Mouse (Mus musculus) myocyte (in vitro differentiated cells): Measurements from ENCODE around the gene Ldlrad3. TPM values are rescaled to one million over a fixed set of nuclear protein-coding genes. Genes with fewer than 3 reads are reported as not detected.

ENCODE experiments used
- H3K27me3 ChIP-seq: one replicate; pipeline ENCODE4 v1.6.1; 2011; ENCODE audit not compliant: control insufficient read depth, insufficient read depth, insufficient read length
- H3K36me3 ChIP-seq: one replicate; pipeline ENCODE4 v1.6.1; 2011; ENCODE audit not compliant: control insufficient read depth, insufficient read depth
- H3K4me2 ChIP-seq: one replicate; pipeline ENCODE4 v1.6.1; 2011; ENCODE audit warnings: low read depth, control low read depth
- H3K4me3 ChIP-seq: one replicate; pipeline ENCODE4 v1.5.1; 2011; ENCODE audit warnings: mild to moderate bottlenecking, control low read depth, moderate library complexity
- H3K79me2 ChIP-seq: one replicate; pipeline ENCODE4 v1.6.1; 2011; ENCODE audit not compliant: control insufficient read depth, insufficient read depth
- H3ac ChIP-seq: one replicate; pipeline ENCODE4 v1.6.1; 2011; ENCODE audit not compliant: control insufficient read depth, insufficient read length
- CEBPB ChIP-seq: IDR thresholded peaks from 2 replicates; pipeline ENCODE4 v1.6.1; 2011; ENCODE audit warnings: mild to moderate bottlenecking, moderate library complexity; ENCODE audit not compliant: poor library complexity, insufficient read depth, severe bottlenecking
- E2F4 ChIP-seq: IDR thresholded peaks from one replicate; pipeline ENCODE4 v1.6.1; 2011; ENCODE audit warnings: mild to moderate bottlenecking, control low read depth, moderate library complexity; ENCODE audit not compliant: insufficient read depth
- MAX ChIP-seq: IDR thresholded peaks from one replicate; pipeline ENCODE4 v1.6.1; 2011; ENCODE audit warnings: low read depth, mild to moderate bottlenecking, control low read depth
- MYOD1 ChIP-seq, 3 experiments: IDR thresholded peaks; one replicate each; pipeline ENCODE4 v1.6.1; 2011; ENCODE audit warnings: control low read depth in 2 of 3, low read depth in 2 of 3, mild to moderate bottlenecking in 2 of 3, moderate library complexity in 1 of 3; ENCODE audit not compliant: insufficient read length in 2 of 3, control insufficient read depth in 1 of 3
- MYOG ChIP-seq, 3 experiments: IDR thresholded peaks; one replicate each; pipeline ENCODE4 v1.6.1; 2011; ENCODE audit warnings: control low read depth in 2 of 3, low read depth in 2 of 3, mild to moderate bottlenecking in 2 of 3; ENCODE audit not compliant: insufficient read length in 2 of 3, control insufficient read depth in 1 of 3, insufficient read depth in 1 of 3
- POLR2A ChIP-seq: IDR thresholded peaks from one replicate; pipeline ENCODE4 v1.6.1; 2011; ENCODE audit warnings: low read depth, mild to moderate bottlenecking, control low read depth, moderate library complexity; ENCODE audit not compliant: insufficient read length
- POLR2AphosphoS2 ChIP-seq: IDR thresholded peaks from one replicate; pipeline ENCODE4 v1.6.1; 2011; ENCODE audit warnings: low read depth, control low read depth; ENCODE audit not compliant: insufficient read length
- REST ChIP-seq: IDR thresholded peaks from one replicate; pipeline ENCODE4 v1.6.1; 2011; ENCODE audit warnings: mild to moderate bottlenecking, control low read depth, moderate library complexity; ENCODE audit not compliant: insufficient read depth, insufficient read length
- SRF ChIP-seq: IDR thresholded peaks from one replicate; pipeline ENCODE4 v1.6.1; 2011; ENCODE audit warnings: low read depth; ENCODE audit not compliant: control insufficient read depth, insufficient read length
- TCF12 ChIP-seq: IDR thresholded peaks from one replicate; pipeline ENCODE4 v1.6.1; 2011; ENCODE audit warnings: mild to moderate bottlenecking, control low read depth; ENCODE audit not compliant: poor library complexity, insufficient read depth, severe bottlenecking
- TCF3 ChIP-seq: IDR thresholded peaks from one replicate; pipeline ENCODE4 v1.6.1; 2011; ENCODE audit warnings: low read depth, control low read depth; ENCODE audit not compliant: insufficient read length
- USF1 ChIP-seq: IDR thresholded peaks from one replicate; pipeline ENCODE4 v1.6.1; 2011; ENCODE audit warnings: low read depth, mild to moderate bottlenecking, control low read depth, moderate library complexity
- polyA plus RNA-seq: library from polyadenylated mRNA; unstranded; fragments of >200 nt; fragmentation: generic; extraction: Trizol; gene quantifications from one replicate; pipeline ENCODE4 v1.2.1, GENCODE M21; 2012; ENCODE audit warnings: missing spikeins

Ldlrad3 gene
- polyA plus RNA-seq, 1 experiment, result 32.1 TPM

DNA sequence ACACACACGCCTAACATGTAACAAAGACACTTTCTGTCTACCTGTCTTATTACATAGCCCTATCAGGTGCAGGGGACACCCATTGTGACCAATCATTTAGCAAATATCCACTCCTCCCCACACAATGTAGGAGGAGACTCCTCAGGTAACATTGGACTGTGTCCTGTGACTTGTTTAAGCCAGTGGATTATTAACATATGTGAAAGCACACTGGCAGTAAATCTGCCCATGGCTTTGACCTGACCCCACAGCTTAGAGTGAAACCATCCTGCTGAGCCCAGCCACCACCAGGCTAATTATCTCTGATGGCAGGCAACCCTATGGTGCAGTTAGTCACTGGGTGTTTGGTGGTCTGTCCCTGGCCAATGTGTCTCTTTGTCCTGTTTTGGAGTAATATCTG is 11.1 kb upstream of the Ldlrad3 start:
- no peak overlapping the region for H3K4me3 ChIP-seq
- H3K27me3 ChIP-seq, result no peaks in the 10 kb centered on the region
- H3K4me2 ChIP-seq, result peak overlapping the region; percentile 2
- H3ac ChIP-seq, result no peak overlapping the region
- no peaks in the 10 kb centered on the region for H3K36me3 ChIP-seq
- no peaks in the 10 kb centered on the region for H3K79me2 ChIP-seq
- TF ChIP-seq MYOG (IDR thresholded peaks at IDR 0.05; ENCODE audit: control insufficient read depth in 1 of 3, insufficient read depth in 1 of 3, insufficient read length in 2 of 3, low read depth in 2 of 3) (no peak), POLR2A (no peak), REST (no peak), E2F4 (no peak), USF1 (no peak), SRF (no peak), TCF12 (no peak), POLR2AphosphoS2 (no peak), MYOD1 (IDR thresholded peaks at IDR 0.05; ENCODE audit: control insufficient read depth in 1 of 3, insufficient read length in 2 of 3, low read depth in 2 of 3) (no peak), TCF3 (no peak), MAX (no peak), CEBPB (no peak)

DNA sequence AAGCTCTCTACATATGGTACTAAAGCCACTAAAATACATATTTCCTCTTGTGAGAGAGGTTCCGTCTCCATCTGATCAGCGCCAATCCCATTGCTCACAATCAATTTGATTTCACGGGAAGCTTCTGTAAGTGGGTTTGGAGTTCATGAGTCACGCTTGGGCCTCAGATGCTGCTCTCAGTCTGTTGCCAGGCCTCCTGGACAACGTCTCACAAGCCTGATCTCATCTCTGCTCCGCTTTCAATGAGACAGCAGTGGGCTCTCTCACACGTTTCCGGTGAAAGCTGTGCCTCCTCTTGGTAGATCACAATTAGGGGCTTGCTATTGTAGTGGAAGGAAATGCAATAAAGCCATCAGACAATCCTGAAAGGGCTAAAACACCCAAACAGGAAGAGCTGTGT is 10.5 kb upstream of the Ldlrad3 start:
- Histone ChIP-seq H3K4me3 (no peak overlapping the region), H3K27me3 (no peaks in the 10 kb centered on the region), H3K36me3 (no peaks in the 10 kb centered on the region), H3K79me2 (no peaks in the 10 kb centered on the region), H3K4me2 (peak overlapping the region; percentile 2), H3ac (no peak overlapping the region)
- TF ChIP-seq MYOG (IDR thresholded peaks at IDR 0.05; ENCODE audit: control insufficient read depth in 1 of 3, insufficient read depth in 1 of 3, insufficient read length in 2 of 3, low read depth in 2 of 3) (no peak), USF1 (no peak), REST (no peak), MYOD1 (IDR thresholded peaks at IDR 0.05; ENCODE audit: control insufficient read depth in 1 of 3, insufficient read length in 2 of 3, low read depth in 2 of 3) (no peak), CEBPB (no peak), MAX (no peak), POLR2A (no peak), TCF12 (no peak), TCF3 (no peak), POLR2AphosphoS2 (no peak), SRF (no peak), E2F4 (no peak)

DNA sequence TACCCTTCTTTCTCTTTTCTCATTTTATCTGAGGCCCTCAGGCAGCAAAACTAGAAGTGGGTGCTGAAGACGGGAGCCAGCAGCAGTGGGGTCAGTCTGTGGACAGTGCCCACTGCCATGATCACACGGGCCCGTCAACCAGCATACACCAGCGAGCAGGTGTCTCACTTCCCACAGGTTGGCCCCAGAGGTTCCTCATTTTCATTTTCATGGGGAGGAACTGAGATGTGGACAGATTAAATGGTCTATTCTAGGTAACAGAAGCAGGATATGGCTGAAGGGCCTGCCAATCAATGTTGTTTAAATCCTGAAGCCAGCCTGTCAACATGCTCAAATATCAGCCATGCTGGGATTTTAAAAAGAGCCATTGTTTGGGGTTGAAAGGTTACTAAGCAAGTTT is 9.3 kb upstream of the Ldlrad3 start:
- TF ChIP-seq CEBPB, result no peak
- TF ChIP-seq POLR2A, result no peak
- Histone ChIP-seq H3ac (no peak overlapping the region), H3K79me2 (no peaks in the 10 kb centered on the region), H3K36me3 (no peaks in the 10 kb centered on the region), H3K27me3 (no peaks in the 10 kb centered on the region), H3K4me2 (no peak overlapping the region), H3K4me3 (no peak overlapping the region)

DNA sequence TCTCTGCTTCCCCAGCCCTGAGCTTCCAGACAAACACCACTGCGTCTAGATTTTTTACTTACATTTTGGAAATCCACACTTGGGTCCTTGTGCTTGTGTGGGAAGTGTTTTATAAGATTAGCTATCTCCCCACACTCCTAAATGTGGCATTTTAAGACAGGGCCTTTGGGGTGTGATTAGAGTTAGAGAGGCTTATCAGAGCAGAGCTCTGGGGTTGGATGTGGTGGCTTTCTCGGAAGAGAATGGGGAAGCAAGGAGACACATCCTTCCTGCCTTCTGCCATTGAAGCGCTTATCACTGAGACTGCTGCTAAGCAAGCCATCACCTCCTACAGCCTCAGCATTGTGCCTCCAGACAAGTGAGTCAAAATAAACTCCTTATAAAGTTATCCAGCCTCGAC is 8.1 kb upstream of the Ldlrad3 start:
- no peak overlapping the region for H3ac ChIP-seq
- no peaks in the 10 kb centered on the region for H3K79me2 ChIP-seq
- no peak for TF ChIP-seq TCF3
- TF ChIP-seq CEBPB, result no peak
- no peak for TF ChIP-seq SRF
- no peak for TF ChIP-seq MYOD1 (IDR thresholded peaks at IDR 0.05; ENCODE audit: control insufficient read depth in 1 of 3, insufficient read length in 2 of 3, low read depth in 2 of 3)
- TF ChIP-seq POLR2A, result no peak
- TF ChIP-seq USF1, result no peak
- no peak for TF ChIP-seq REST
- TF ChIP-seq MYOG (IDR thresholded peaks at IDR 0.05; ENCODE audit: control insufficient read depth in 1 of 3, insufficient read depth in 1 of 3, insufficient read length in 2 of 3, low read depth in 2 of 3), result no peak
- no peak for TF ChIP-seq TCF12
- TF ChIP-seq POLR2AphosphoS2, result no peak
- TF ChIP-seq MAX, result no peak
- TF ChIP-seq E2F4, result no peak
- no peaks in the 10 kb centered on the region for H3K27me3 ChIP-seq
- no peak overlapping the region for H3K4me3 ChIP-seq
- no peaks in the 10 kb centered on the region for H3K36me3 ChIP-seq
- no peak overlapping the region for H3K4me2 ChIP-seq

DNA sequence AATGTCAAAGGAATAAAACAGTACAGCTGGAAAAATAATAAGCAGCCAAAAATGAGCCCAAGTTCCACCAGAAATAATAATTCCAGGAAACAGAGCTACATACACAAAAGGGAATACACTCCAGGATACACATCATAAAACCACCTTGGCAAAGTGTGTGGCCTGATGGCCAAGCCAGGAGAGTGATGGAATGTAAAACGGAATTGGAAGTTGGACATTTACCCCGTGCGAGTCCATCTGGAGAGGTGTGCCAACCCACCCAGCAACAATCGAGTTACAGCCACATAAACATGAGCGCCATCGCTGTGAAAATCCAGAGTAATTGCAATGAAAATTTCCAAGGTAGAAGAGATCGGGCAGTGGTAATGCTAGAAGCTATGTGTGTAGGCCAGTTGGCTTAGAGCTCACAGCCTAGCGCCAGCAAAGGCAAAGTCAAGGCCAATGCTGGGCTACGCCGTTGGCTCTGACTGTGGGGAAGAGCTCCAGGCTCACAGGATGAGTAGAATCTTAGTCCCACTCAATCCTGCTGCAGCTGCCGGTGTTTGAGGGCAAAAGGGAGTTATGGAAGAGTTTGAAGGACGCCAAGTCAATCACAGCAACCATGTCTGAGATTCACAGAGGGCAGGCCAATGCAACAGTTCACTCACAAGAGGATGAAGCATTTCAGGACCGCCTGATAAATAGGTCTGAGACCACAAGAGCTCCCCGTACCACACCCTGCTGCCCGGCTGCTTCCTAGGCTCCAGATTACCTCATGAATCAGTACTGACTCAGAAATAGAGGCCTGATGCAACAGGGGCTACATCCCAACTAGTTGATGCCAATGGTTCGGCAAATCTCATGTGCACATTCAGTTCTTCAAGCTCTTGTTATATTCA is 7.0 kb upstream of the Ldlrad3 start:
- H3ac ChIP-seq, result no peak overlapping the region
- H3K27me3 ChIP-seq, result no peaks in the 10 kb centered on the region
- H3K79me2 ChIP-seq, result no peaks in the 10 kb centered on the region
- no peaks in the 10 kb centered on the region for H3K36me3 ChIP-seq
- peak; percentile 96 for TF ChIP-seq CEBPB
- TF ChIP-seq POLR2AphosphoS2, result no peak
- no peak for TF ChIP-seq TCF3
- TF ChIP-seq POLR2A, result peak; percentile 22
- TF ChIP-seq TCF12, result no peak
- TF ChIP-seq USF1, result no peak
- TF ChIP-seq REST, result no peak
- TF ChIP-seq MYOD1 (IDR thresholded peaks at IDR 0.05; ENCODE audit: control insufficient read depth in 1 of 3, insufficient read length in 2 of 3, low read depth in 2 of 3), result peak in 1 of 3 experiments; percentile 44
- peak in 1 of 3 experiments; percentile 52 for TF ChIP-seq MYOG (IDR thresholded peaks at IDR 0.05; ENCODE audit: control insufficient read depth in 1 of 3, insufficient read depth in 1 of 3, insufficient read length in 2 of 3, low read depth in 2 of 3)
- H3K4me2 ChIP-seq, result peak overlapping the region; percentile 45
- H3K4me3 ChIP-seq, result no peak overlapping the region
